Mouse (Mus musculus) E14TG2a.4 (cell line): ENCODE data around the gene Ralgapa2.

ENCODE experiments used
- CTCF ChIP-seq: conservative IDR thresholded peaks from 2 replicates; pipeline ENCODE4 v1.5.1; 2014; ENCODE audit warnings: low read length
- NANOG ChIP-seq: IDR thresholded peaks from 2 replicates; pipeline ENCODE4 v1.6.1; 2014; ENCODE audit warnings: borderline replicate concordance, low read length, mixed read lengths
- POU5F1 ChIP-seq: IDR thresholded peaks from 2 replicates; pipeline ENCODE4 v1.6.1; 2014; ENCODE audit warnings: low read length, borderline replicate concordance

GRCm38 (mm10) chr2:146384582-146384981 lies 127.6 kb downstream of the Ralgapa2 start:
- TF ChIP-seq CTCF (peak; percentile 13), POU5F1 (no peak), NANOG (no peak)
